Mouse (Mus musculus): ENCODE data around the gene Phldb2. TPM values are rescaled to one million over a fixed set of nuclear protein-coding genes. Genes with fewer than 3 reads are reported as not detected.

The Phldb2 gene
- total and polyA plus RNA-seq, 2 experiments from 2014 or later, result 4.2 to 25.2 TPM

DNA sequence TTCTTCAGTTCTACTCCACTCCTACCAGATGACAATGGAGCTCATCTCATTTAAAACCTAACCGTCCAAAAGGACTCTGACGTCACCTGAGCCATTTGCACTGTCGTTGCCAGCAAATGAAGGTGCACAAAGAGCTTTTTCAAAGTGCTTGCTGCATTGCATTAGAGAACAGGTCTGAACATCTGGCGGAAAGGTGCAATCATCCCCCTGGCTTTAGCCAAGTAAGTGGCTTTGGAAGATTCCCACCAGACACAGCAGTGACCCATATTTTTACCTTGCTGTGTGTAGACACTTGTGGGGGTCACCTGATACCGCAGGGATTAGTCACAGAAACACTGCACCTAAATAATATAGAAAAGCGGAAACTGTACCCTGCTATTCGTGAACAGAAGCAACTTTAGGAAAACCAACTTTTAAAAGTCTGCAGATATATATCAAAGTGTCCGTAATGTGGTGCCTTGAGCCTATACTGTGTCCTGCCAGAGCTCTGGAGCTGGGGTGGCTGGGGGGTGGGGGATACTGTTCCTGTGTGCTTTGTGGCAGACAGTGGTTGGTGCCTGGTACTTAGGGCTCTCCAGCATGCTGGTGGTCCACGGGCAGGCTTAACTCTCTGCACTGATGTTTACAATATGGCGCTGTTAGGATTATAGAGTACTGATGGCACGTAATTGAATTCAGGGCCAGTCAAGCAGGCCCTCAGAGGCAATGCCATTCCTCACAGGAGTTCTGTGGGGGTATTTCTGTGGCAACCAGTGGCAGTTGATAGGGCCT lies 123.1 kb downstream of the Phldb2 start:
- 66% methylated on average over 11 of the region's 11 CpGs for WGBS

DNA sequence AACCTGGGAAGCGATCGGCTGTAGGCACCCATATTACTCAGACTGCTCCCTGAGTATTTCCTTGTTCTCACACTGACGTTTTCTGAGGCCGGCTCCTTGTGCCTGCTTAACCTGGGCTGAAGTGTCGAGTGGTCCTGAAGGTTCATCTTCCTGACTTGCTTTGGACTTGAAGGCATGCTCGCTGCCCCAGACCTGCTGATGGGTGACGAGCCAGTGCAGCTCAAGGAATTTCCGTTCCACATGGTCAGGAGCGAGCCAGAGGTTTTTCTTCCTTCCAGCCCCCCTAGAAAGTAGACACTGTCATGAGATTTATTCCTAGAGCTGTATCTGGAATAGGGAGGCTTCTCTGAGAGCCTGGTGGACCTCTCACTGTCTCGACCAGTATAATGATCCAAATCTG lies 128.1 kb downstream of the Phldb2 start:
- TF ChIP-seq CTCF (IDR thresholded peaks at IDR 0.05; ENCODE audit: low read depth), result no peak
- Histone ChIP-seq H3K4me3 (ENCODE audit: low read depth, low read length) (no peak overlapping the region), H3K4me1 (ENCODE audit: insufficient read depth) (no peaks in the 10 kb centered on the region), H3K27me3 (ENCODE audit: insufficient read depth, low read length) (no peaks in the 10 kb centered on the region), H3K36me3 (ENCODE audit: insufficient read depth) (0 out of 2 replicates have a peak, but pooled peaks cover 5% of the 10 kb centered on the region), H3K4me2 (ENCODE audit: low read depth) (no peak overlapping the region), H3K27ac (ENCODE audit: low read depth, low read length) (no peak overlapping the region), H3K9ac (no peak overlapping the region), H3K9me3 (ENCODE audit: low read length) (no peaks in the 10 kb centered on the region)
- no peak for ATAC-seq
- DNase-seq, result no peak
- WGBS, result 98% methylated on average over 10 of the region's 10 CpGs

More for the DNA sequence above, 123.1 kb downstream of the Phldb2 start:
- no peak for TF ChIP-seq CTCF (IDR thresholded peaks at IDR 0.05; ENCODE audit: low read depth)
- Histone ChIP-seq H3K4me1 (ENCODE audit: insufficient read depth) (no peaks in the 10 kb centered on the region), H3K4me2 (ENCODE audit: low read depth) (no peak overlapping the region), H3K4me3 (ENCODE audit: low read depth, low read length) (no peak overlapping the region), H3K27me3 (ENCODE audit: insufficient read depth, low read length) (no peaks in the 10 kb centered on the region), H3K36me3 (ENCODE audit: insufficient read depth) (no peaks in the 10 kb centered on the region), H3K9ac (no peak overlapping the region), H3K27ac (ENCODE audit: low read depth, low read length) (no peak overlapping the region), H3K9me3 (ENCODE audit: low read length) (no peaks in the 10 kb centered on the region)
- ATAC-seq (no peak), DNase-seq (no peak)

DNA sequence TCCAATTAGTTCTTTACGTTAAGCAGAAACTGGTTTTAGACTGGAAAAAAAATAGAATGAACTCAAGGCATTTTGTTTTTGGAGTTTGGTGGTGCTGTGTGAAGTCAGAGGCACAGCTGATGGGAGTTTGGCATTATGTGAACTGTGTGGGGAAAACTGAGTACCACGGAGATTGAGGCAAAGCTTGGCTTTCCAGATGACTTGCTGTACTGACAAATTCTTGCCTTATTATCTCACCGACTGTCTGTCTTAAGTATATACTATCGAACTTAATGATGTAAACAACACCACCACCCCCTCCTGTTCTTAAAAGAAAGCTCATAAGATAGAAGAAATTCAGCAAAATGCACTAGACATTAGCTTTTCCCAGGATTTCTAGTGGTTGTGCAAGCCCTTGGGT lies 129.4 kb downstream of the Phldb2 start:
- H3K4me3 ChIP-seq (ENCODE audit: low read depth, low read length), result no peak overlapping the region
- H3K9me3 ChIP-seq (ENCODE audit: low read length), result no peaks in the 10 kb centered on the region
- 36% methylated on average over 4 of the region's 4 CpGs for WGBS
- 0 out of 2 replicates have a peak, but pooled peaks cover 5% of the 10 kb centered on the region for H3K36me3 ChIP-seq (ENCODE audit: insufficient read depth)
- ATAC-seq (no peak), DNase-seq (no peak)
- no peaks in the 10 kb centered on the region for H3K27me3 ChIP-seq (ENCODE audit: insufficient read depth, low read length)
- no peaks in the 10 kb centered on the region for H3K4me1 ChIP-seq (ENCODE audit: insufficient read depth)
- no peak overlapping the region for H3K27ac ChIP-seq (ENCODE audit: low read depth, low read length)
- no peak overlapping the region for H3K4me2 ChIP-seq (ENCODE audit: low read depth)
- TF ChIP-seq CTCF (IDR thresholded peaks at IDR 0.05; ENCODE audit: low read depth), result no peak
- no peak overlapping the region for H3K9ac ChIP-seq

DNA sequence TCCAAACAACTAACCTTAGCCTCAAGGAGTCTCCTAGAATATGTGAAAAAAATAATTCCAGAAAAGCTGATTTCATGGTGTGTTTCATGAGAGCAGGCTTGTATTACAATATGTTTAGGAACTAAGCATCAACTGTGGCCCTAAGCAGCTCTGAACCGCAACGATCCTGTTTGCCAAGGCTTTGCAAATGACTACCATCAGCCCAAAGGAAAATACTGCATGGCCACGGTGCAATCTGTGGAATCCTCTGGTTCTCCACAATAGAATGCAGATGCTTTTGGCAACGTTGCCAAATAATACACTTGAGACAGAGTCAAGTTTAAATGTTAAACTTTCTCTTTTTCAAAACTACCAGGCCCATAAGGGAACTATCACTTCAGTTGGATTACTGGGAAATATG lies 133.5 kb downstream of the Phldb2 start:
- no peak for ATAC-seq
- WGBS, result 84% methylated on average over 4 of the region's 4 CpGs
- no peak for TF ChIP-seq CTCF (IDR thresholded peaks at IDR 0.05; ENCODE audit: low read depth)

DNA sequence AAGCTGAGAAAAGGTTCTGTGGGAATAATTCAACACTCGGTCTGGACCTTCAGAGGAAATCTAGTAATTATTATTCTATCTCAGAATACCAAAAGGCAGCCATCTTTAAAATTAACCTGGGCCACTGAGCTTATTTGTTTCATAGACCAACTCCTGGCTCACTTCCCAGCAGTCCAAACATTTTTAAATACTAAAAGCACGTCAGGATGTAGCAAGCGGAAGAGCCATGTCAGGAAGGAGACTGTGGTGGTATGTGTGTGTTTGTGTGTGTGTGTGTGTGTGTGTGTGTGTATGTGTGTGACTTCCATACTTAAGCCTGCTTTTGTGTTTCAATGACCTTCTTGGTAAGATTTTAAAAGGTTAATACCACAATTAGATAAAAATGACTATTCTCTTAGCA lies 135.6 kb downstream of the Phldb2 start:
- Histone ChIP-seq H3K27me3 (ENCODE audit: insufficient read depth, low read length) (no peaks in the 10 kb centered on the region), H3K4me3 (ENCODE audit: low read depth, low read length) (no peak overlapping the region), H3K9ac (no peak overlapping the region), H3K27ac (ENCODE audit: low read depth, low read length) (no peak overlapping the region), H3K4me1 (ENCODE audit: insufficient read depth) (no peaks in the 10 kb centered on the region), H3K9me3 (ENCODE audit: low read length) (no peaks in the 10 kb centered on the region), H3K4me2 (ENCODE audit: low read depth) (no peak overlapping the region), H3K36me3 (ENCODE audit: insufficient read depth) (no peaks in the 10 kb centered on the region)
- ATAC-seq (no peak), DNase-seq (no peak)
- TF ChIP-seq CTCF (IDR thresholded peaks at IDR 0.05; ENCODE audit: low read depth), result no peak
- WGBS, result 52% methylated on average over 3 of the region's 3 CpGs

More for the DNA sequence above, 133.5 kb downstream of the Phldb2 start:
- Histone ChIP-seq H3K27me3 (ENCODE audit: insufficient read depth, low read length) (no peaks in the 10 kb centered on the region), H3K4me3 (ENCODE audit: low read depth, low read length) (no peak overlapping the region), H3K4me2 (ENCODE audit: low read depth) (no peak overlapping the region), H3K9ac (no peak overlapping the region), H3K36me3 (ENCODE audit: insufficient read depth) (0 out of 2 replicates have a peak, but pooled peaks cover 2% of the 10 kb centered on the region), H3K4me1 (ENCODE audit: insufficient read depth) (no peaks in the 10 kb centered on the region), H3K9me3 (ENCODE audit: low read length) (no peaks in the 10 kb centered on the region), H3K27ac (ENCODE audit: low read depth, low read length) (no peak overlapping the region)
- DNase-seq, result no peak

DNA sequence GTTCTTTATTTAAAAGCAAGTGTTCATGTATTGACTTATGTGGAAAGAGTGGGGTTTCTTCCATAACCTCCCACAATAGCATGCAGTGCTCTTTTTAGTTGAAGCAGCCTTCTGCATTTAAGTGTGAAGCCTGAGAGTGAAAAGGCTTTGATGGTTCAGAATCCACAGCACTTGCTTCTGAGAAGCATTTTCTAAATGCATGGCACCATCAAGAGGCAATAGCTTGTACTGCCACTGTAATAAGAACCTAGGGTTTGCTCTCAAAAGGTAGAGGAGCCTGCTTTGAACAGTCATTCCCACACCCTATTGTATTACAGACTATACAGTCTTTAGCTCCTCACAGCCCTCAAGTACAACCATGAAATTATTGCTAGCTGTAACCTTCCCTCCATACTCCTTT lies 136.7 kb downstream of the Phldb2 start:
- Histone ChIP-seq H3K27ac (ENCODE audit: low read depth, low read length) (no peak overlapping the region), H3K4me3 (ENCODE audit: low read depth, low read length) (no peak overlapping the region), H3K9ac (no peak overlapping the region), H3K9me3 (ENCODE audit: low read length) (no peaks in the 10 kb centered on the region), H3K4me1 (ENCODE audit: insufficient read depth) (no peaks in the 10 kb centered on the region), H3K4me2 (ENCODE audit: low read depth) (no peak overlapping the region), H3K36me3 (ENCODE audit: insufficient read depth) (no peaks in the 10 kb centered on the region), H3K27me3 (ENCODE audit: insufficient read depth, low read length) (no peaks in the 10 kb centered on the region)
- TF ChIP-seq CTCF (IDR thresholded peaks at IDR 0.05; ENCODE audit: low read depth), result peak; percentile 57
- ATAC-seq (no peak), DNase-seq (peak; percentile 12)

DNA sequence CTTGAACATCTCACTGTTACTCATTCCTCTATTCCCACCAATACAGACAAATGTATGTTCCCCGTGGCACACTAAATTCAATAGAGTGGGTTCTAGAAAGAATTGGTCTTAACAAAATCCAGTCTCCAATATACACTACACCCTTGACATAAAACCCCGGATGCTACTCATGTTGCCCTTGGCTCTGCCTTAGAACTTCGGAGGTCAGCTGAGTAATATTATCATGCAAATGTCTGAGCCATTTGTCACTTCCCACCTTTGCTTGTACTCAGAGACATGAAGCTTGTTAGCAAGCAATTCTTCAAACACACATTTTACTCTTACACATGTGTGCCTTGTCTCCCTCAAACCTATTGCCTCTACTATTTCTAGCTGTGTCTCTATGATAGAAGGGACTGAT lies 138.8 kb downstream of the Phldb2 start:
- Histone ChIP-seq H3K4me2 (ENCODE audit: low read depth) (no peak overlapping the region), H3K9ac (no peak overlapping the region), H3K4me3 (ENCODE audit: low read depth, low read length) (no peak overlapping the region), H3K4me1 (ENCODE audit: insufficient read depth) (no peaks in the 10 kb centered on the region), H3K36me3 (ENCODE audit: insufficient read depth) (no peaks in the 10 kb centered on the region), H3K27ac (ENCODE audit: low read depth, low read length) (no peak overlapping the region), H3K9me3 (ENCODE audit: low read length) (no peaks in the 10 kb centered on the region), H3K27me3 (ENCODE audit: insufficient read depth, low read length) (no peaks in the 10 kb centered on the region)
- 79% methylated on average over 3 of the region's 3 CpGs for WGBS
- no peak for ATAC-seq
- no peak for DNase-seq
- TF ChIP-seq CTCF (IDR thresholded peaks at IDR 0.05; ENCODE audit: low read depth), result no peak
